Mouse (Mus musculus): ENCODE results near the gene Slc27a3.

Gene Slc27a3

DNA sequence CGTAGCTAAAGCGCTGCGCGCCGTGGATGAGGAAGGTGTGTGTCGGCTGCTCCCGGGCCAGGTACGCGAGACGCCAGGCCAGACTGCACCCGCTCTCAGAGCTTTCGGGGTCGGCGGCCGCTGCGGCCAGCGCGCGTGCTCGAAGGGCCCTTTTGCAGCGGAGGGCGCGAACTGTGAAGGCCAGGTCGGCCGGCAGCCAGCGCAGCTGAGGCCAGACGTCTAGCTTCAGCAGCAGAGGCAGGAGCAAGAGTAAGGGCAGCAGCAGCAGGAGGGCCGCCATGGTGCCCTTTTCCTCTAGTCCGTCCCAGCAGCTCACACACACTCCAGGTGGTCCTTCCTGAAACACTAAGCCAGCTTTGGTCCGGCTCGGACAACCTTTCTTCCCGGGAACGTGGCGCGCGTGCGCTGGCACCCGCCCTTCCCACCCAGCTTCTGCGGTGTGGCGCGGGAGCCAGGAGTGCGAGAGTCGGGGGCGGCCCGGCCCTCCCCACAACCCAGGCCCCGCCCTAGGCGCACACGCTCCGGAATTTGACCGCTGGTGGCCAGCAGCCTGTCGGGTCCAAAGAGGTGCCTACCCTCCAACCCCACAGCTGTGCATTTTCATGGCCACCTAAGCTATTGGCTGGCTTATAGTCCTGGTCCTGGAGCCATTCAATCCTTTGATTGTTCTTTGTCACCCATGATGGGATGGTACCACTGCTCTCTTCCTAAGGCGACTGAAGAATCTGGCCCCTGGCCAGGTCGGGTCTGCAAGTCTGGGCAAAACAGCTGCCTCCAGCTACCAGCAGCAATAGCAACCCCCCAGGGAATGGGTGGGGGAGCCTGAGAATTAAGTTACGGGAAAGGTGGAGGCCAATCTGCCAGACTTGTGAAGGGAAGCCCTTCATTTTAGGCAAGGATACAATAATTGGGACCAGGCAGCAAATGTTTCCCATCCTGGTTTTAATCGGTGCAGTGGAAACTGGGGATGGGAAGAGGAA, at the start of gene Slc27a3:
Gene Slc27a3, minus strand, starts transcription at position 428 of the 980 bp plus-strand sequence.
- no peak for DNase-seq (ENCODE audit: low spot score in 2 of 2)

GRCm38 (mm10) chr3:90437131-90437530, 47.4 kb upstream of the Slc27a3 start:
- DNase-seq (ENCODE audit: low spot score in 2 of 2), result no peak

DNA sequence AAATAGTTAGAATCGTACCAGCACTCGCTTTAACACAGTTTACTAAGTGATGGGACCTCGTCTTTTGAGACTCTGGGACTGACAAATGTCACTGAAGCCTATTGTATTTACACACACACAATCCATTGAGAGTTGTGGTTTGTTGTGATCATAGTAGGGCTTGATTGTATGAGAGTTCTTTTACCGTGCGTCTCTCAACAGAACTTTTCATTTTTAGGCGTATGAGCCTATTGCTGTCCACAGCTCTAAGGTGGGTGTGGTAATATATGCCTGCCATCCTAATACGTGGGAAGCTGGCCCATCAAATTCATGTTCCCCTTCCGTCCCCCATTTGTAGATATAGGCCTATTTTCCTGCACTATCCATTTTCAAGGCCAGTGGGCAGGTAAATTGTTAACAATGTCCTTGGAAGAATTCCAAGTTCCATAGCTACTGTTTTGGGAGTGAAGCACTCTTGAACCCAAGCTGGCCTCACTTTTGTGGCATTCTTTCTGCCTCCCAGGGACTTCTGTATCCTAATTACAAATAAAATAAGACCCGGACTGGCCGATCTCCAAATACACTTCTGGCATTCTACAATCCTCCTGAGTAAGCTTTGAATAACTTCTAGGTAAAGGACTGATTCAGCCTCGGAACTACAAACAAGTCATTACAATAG, 44.5 kb upstream of the Slc27a3 start:
- no peak for DNase-seq (ENCODE audit: low spot score in 2 of 2)

DNA sequence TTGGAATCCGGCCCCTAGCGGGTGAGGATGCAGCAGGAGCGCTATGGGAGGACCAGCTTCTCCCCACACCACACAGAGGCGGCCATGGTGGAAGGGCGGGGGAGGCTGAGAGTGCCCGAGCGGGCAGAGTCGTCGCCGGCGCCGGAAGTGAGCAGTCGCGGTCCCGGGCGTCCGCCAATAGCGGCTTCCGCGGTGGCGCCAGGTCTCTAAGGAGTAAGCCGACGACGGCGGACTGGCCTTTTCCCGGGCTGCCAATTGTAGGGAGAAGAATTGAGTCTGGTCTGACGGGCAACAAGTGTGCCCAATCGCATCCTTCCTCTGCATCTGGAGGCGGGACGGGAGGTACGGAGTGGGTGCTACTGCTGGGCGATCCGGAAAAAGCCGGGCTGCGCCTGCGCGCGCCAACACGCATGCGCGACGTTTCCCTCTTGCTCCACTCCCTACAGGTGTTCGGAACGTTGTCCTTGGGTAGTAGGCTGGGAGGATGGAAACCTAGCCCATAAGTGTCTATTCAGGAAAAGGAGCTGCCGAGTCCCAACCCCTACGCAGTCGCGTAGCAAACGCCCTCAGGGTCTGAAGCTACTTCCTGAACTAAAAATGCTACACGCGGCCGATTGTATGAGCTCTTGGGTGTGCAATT, 43.8 kb upstream of the Slc27a3 start, which contains the start of gene Ints3:
Gene Ints3, minus strand, starts transcription at position 242 of the 640 bp plus-strand sequence.
- peak; percentile 98 to 99 for DNase-seq (ENCODE audit: low spot score in 2 of 2)

GRCm38 (mm10) chr3:90432811-90433219, 43.1 kb upstream of the Slc27a3 start:
- peak in 1 of 2 experiments; percentile 14 for DNase-seq (ENCODE audit: low spot score in 2 of 2)

- DNase-seq (ENCODE audit: low spot score in 2 of 2), result no peak
Observed at GRCm38 (mm10) chr3:90432348-90432747, 42.6 kb upstream of the Slc27a3 start.

GRCm38 (mm10) chr3:90429576-90429975, 39.8 kb upstream of the Slc27a3 start:
- DNase-seq (ENCODE audit: low spot score in 2 of 2), result no peak

- DNase-seq (ENCODE audit: low spot score in 2 of 2), result no peak
Observed at GRCm38 (mm10) chr3:90428186-90428585, 38.4 kb upstream of the Slc27a3 start.

DNA sequence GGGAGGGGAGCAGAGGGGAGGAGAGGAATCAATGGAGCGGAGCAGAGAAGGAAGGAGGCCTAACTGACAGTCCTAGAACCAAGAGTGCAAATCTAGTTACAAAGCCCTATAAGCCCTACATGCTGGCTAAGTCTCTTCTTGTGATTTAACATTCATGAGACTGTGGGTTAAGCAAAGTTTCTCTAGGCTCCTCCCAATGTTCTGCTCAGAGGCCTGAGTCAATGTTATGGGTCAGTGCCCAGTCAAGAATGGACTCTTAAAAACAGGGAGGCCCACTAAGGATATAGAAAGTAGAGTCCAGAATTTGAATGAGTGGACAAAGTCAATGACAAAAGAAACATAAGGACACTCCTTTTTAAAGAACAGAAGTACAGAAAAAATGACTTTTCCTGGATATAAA, 37.8 kb upstream of the Slc27a3 start:
- DNase-seq (ENCODE audit: low spot score in 2 of 2), result no peak

DNA sequence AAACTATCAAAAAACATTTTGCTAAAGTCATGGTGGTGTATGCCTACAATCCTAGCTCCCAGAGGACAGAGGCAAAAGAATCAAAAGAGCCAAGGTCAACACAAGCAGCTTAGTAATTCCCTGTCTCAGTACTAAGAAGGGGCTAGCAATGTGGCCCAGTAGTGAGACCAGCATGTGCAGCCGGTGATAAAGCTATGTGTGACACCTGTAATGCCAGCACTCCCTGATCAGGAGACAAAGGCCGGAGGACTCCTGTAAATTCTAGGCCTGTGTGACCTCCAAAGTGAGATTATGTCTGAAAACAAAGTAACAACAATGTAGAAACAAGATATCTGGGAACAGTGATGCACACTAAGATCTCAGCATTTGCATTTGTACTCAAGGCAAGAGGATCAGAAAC, 35.8 kb upstream of the Slc27a3 start:
- no peak for DNase-seq (ENCODE audit: low spot score in 2 of 2)

- DNase-seq (ENCODE audit: low spot score in 2 of 2), result no peak
Observed at GRCm38 (mm10) chr3:90423549-90423948, 33.8 kb upstream of the Slc27a3 start.

DNA sequence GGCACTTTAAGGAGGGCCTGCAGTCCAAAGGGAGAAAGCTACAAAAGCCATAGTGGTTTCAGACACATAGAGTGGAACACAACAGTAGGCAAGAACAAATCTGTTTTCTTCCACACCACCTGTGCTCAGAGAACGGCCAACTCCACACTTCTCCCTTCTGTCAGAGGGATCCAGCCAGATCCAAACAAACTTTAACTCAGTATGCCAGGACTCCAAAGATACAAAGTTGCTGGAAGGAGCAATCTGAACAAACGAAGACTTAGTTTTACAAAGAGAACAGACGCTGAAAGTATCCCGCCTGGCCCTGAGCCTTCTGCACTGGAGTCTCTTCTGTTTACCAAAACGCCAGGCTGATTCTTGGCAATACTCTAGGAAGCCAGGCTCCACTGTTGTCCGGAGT, 31.0 kb upstream of the Slc27a3 start:
- no peak for DNase-seq (ENCODE audit: low spot score in 2 of 2)

DNA sequence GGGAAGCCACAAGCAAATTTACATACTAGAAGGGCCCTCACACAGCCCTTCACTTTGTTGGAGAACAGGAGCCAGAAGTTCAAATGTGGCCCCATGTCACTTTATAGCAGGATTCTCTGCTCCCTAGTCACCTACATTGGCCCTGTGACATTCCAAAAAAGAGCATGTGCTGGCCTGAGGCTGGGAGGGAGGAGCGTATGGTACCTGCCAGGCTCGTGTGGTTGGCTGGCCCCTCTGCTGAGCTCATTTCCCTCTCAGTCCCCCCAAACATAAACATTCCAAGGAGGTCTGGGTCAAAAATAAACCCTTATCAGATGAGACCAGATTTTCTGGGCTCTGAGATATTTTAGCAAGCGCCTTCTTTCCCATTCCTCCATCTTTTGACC, 23.3 kb upstream of the Slc27a3 start:
- no peak for DNase-seq (ENCODE audit: low spot score in 2 of 2)

DNA sequence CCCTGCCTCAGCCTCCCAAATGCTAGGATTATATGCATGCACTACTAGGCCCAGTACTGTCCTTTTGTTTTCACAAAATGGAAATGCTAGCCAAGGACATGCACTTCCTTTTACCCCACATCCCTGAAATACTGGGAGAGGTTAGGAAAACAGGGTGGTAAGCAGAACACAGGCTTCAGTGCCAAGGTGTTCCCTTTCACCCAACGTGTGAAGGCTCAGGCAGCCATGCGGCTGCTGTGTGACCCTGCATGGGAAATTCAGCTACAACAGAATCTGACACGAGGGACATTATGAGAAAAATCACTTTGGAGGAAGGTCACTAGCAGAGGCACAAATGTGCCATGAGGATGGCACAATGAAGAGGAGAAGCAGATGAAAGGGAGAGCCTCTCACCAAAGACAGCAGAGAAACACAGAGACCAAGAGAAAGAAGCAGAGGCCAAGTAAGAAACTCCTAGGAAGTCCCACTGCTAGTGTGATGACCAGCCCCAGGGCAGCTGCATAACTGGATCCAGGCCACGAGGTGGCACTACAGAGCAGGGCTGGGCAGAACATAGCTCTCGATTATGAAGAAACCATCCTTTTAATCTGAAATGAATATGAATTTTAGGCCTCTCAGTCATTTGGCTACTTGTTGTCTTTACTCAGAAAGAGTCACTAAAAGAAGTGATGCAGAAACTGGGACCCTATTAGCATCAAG, 22.7 kb upstream of the Slc27a3 start:
- peak; percentile 42 to 53 for DNase-seq (ENCODE audit: low spot score in 2 of 2)

- no peak for DNase-seq (ENCODE audit: low spot score in 2 of 2)
Observed at GRCm38 (mm10) chr3:90408721-90409120, 19.0 kb upstream of the Slc27a3 start.

DNA sequence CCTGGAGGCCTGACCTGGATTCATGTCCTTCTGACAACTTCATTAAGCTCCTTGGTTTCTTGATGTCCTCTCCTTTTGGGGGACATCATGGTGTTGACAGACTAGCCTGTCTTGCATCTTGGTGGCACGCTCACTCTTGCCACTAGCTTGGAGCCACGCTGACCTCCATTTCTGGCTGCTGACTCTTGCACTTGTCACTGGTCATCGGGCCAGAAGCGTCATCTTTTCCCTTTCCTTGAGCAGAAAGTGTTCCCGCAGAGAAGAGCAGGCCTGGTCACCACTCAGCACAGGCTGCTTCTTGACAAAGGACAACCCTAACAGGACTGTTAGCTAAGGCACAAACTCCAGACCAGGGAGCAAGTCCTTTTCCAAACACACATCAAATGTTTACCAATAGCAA, 16.7 kb upstream of the Slc27a3 start:
- no peak for DNase-seq (ENCODE audit: low spot score in 2 of 2)

DNA sequence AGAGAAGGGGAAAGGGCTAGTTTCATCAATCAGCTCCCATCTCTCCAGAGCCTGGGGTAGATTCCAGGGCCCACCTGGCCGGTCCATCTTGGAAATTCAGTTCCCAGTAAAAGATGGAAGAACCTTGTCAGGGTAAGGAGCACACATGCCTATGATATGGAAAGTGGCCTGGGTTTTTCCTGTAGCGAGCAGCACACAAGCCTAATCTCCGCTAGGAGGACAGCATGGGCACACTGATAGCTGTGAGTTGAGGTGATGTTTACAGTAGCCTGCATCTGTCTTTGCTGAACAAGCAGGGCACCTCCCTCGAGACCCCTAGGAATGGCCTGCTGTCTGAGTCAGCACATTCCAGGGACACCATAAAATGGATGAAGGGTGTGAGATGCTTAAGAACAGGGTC, 14.9 kb upstream of the Slc27a3 start:
- DNase-seq (ENCODE audit: low spot score in 2 of 2), result no peak

DNA sequence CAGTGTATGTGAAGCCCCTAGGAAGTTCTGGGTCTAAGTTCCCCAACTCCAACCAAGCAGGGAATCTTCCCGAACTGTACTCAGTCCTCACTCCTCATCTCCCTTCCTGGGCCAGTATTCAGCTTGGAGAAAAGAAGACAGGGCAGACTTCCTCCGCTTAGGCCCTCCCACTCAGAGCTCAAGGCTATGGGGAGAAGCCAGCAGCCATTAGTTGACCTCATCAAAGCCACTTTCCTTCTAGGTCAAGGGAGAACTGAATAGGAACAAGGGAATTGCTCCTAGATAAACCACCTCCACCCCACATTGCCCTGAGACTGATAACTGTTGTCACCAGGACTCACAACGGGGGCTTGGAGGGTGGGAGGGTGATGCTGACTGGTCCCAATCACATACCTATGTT, 14.4 kb upstream of the Slc27a3 start:
- no peak for DNase-seq (ENCODE audit: low spot score in 2 of 2)

- DNase-seq (ENCODE audit: low spot score in 2 of 2), result no peak
Observed at GRCm38 (mm10) chr3:90400993-90401392, 11.3 kb upstream of the Slc27a3 start.

- DNase-seq (ENCODE audit: low spot score in 2 of 2), result no peak
Observed at GRCm38 (mm10) chr3:90395629-90396028, 5.9 kb upstream of the Slc27a3 start.

DNA sequence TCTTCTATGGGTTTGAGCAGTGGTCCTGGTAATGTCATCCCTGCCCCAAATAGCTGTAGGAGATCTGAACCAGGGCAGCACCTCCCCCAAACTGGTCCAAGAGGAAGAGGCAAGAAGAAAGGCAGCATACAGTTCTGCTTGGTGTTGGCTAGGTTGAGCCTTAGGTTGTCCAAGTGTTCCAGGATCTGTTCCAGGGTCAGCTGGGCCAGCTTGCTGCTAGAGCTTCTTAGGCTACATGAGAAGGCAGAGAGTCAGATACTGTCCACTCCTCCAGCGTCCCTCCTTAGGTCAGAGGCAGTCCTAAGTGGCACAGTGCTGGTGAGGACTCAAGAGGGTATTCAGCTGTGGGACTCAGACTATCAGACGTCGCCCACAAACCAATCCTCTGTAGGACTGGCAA, 2.9 kb upstream of the Slc27a3 start:
- DNase-seq (ENCODE audit: low spot score in 2 of 2), result no peak

GRCm38 (mm10) chr3:90391941-90392340, 2.2 kb upstream of the Slc27a3 start:
- no peak for DNase-seq (ENCODE audit: low spot score in 2 of 2)
